Mouse (Mus musculus) urinary bladder, postnatal 4 days (tissue): ENCODE measurements at regions not wholly inside any gene's neighbourhood (a gene's known extent, or its start where the extent isn't known, plus 50 kb on each side); places are given as distances from the start of the nearest gene placed in this dataset.
"Not testable (repeated sequence)": the region's sequence is repeated elsewhere in the genome, so short reads cannot be mapped to it uniquely, and the experiment has no call there.

Experiments used
- DNase-seq, 2 experiments: peaks; one replicate each; pipeline ENCODE4 v3.0.0; 2021 to 2022; ENCODE audit warnings: low spot score in 2 of 2

DNA sequence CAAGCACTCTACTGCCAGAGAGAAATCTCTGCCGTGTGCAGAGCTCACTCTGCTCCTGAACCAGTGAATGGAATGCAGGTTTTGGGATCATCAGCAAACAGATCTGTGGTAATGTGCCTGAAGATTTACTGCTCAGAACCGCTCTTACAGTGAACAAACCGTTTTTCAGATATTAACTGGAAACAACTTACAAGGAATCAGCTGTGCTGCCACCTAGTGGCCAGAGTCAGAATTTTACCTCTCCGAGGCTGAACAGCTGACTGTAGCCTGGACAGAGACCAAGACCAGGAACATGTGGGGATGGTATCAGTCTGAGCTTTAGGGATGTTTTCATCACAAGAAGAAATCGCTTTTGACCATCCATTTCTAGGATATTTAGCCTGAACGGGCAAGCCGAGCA is 65.3 kb downstream of the Gm15023 start:
- DNase-seq: peak in 1 of 2 experiments; percentile 21

DNA sequence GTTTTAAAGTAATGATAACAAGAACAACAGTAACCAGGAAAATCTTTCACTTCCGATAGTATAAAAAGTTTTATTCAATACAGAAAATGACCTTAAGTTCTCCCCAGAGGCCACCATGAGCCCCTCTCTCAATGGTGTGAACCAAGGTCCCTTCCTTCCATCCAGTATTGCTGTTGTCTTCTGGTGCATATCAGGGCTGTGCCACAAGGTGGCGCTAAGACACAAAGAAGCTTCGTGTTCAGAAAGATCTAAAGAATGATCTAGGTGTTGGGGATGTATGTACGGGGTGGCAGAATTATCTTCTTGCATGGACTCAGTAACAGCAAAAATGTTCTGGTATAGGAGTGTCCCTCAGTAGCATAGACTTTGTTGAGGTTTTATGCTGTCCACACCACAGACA is 66.6 kb downstream of the Gm15023 start:
- not testable (repeated sequence) for DNase-seq

DNA sequence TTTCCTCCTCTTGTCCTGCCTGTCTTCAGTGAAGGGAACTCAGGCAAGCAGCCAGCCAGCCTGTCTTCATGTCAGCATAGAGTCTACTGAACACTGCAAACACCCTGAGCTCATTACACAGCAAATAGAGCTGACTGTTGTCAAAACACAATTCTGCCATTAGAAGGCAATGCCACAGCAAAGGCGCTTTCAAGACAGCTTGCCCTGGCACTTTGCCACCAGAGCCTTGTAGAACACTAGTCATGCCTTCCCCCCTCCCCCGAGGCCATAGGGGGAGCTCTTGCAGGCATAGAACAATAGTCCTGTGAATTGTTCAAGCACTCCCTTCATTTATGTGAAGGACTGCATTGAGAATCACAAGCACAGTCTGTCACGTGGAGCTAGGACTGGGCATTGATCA is 75.8 kb downstream of the Gm15023 start:
- no peak for DNase-seq

DNA sequence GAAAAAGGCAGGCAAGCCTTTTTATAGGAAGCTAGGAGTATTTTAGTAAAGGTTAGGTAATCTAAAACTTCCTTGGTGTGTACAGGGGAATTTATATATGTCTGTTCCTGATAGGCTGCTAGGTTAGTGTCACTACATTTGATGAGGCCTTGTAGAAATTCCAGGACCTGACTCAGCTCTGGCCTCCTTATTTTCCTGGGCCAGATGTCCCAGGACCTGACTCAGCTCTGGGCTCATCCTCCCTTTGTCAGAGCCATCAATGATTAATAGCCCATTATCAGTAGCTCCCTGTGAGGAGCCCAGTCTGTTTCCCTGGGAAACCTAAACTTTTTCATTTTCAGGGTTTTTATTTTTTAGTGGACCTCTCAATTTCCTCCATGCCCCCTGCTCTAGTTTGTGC is 79.3 kb downstream of the Gm15023 start:
- no peak for DNase-seq

DNA sequence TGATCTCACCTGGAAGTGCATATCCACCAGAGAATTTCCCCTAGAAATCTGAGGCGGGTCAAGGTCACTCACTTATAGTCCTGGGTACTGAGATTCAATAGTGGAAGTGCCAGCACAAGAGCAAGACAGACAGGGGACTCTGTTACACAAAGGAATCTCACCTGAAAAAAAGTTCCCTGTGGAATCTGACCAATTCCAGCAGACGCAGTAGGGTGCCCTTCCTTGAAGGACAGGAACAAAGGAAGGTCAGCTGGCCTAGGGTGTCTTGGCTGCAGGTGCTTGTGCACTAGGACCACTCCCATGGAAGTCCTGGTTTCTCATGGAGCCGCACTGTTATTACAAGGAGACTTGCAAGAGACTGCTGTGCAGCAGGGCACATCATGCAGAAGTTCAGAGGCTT is 81.2 kb downstream of the Gm15023 start:
- DNase-seq: no peak

DNA sequence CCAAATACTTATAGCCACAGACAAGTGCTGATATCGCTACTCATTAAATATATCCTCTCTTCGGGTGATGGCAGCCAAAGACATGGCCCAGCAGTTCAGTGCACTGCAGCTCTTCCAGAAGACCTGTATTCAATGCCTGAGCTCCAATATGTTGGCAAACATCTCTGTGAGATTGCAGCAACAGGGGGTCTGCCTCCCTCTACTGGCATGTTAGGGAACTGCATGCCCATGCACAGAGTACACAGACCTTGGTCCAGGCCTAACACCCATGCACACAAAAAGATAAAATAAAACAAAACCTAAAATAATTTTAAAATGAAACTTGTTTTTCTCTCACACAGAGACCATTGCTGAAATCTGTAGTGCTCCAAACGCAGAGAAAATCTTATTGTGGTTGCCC is 82.1 kb upstream of the Zmat1 start:
- peak; percentile 19 to 71 for DNase-seq

DNA sequence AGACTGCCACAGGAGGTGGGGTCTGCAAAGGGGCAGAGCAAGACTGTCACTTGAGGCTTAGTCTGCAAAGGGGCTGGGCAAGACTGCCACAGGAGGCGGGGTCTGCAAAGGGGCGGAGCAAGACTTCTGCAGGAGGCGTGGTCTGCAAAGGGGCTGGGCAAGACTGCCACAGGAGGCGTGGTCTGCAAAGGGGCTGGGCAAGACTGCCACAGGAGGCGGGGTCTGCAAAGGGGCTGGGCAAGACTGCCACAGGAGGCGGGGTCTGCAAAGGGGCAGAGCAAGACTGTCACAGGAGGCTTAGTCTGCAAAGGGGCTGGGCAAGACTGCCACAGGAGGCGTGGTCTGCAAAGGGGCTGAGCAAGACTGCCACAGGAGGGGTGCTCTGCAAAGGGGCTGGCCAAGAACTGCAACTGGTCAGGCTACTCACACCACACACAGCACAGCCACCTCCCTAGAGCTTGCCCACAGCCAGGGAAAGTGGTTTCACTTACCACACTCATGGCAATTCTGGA is 78.1 kb upstream of the Zmat1 start:
- DNase-seq: peak; percentile 64

DNA sequence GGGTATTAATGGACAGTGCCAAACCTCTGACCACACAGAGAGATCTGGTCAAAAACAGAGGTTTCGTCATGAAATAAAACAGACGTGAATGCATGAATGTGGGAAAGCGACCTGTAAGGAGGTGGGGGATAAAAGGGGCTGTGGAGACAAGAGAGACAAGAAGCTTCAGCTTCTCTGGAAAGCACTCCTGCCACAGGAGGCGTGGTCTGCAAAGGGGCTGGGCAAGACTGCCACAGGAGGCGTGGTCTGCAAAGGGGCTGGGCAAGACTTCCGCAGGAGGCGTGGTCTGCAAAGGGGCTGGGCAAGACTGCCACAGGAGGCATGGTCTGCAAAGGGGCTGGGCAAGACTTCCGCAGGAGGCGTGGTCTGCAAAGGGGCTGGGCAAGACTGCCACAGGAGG is 77.6 kb upstream of the Zmat1 start:
- DNase-seq: peak in 1 of 2 experiments; percentile 31

DNA sequence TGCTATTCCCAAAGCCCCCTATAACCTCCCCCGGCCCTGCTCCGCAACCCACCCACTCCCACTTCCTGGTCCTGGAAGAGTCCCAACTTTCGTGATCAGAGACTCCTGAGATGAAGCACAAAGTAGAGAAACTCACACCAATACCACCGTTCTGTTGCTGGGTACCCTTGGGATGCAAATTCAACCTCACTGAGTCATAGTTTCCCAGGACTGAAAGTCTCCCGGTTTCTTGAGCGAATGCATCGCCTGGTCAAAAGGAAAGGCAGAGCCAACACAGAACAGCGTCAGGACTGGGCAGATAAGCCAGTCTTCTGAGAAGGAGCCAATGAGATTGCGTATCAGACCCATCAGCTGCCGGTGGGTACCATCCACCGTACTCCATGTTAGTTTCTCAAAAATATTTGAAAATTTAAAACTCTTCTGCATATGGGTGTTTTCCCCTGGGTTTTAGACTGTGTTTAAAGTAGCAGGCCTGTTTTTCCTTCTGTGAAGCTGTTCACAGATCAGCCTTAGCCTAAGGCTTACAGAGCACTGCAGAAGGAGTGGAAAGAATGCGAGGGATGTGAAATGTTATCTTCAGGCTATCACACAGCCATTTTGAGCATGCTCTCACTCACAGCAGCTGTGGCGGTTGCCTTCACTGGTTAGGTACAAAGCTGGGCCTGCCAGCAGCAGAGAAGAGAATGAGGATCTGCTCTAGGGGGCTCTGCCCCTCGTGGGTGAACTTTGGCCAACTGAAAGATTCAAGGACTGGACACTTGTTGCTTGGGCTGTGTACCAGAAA is 77.0 kb upstream of the Zmat1 start:
- DNase-seq: not testable (repeated sequence)

DNA sequence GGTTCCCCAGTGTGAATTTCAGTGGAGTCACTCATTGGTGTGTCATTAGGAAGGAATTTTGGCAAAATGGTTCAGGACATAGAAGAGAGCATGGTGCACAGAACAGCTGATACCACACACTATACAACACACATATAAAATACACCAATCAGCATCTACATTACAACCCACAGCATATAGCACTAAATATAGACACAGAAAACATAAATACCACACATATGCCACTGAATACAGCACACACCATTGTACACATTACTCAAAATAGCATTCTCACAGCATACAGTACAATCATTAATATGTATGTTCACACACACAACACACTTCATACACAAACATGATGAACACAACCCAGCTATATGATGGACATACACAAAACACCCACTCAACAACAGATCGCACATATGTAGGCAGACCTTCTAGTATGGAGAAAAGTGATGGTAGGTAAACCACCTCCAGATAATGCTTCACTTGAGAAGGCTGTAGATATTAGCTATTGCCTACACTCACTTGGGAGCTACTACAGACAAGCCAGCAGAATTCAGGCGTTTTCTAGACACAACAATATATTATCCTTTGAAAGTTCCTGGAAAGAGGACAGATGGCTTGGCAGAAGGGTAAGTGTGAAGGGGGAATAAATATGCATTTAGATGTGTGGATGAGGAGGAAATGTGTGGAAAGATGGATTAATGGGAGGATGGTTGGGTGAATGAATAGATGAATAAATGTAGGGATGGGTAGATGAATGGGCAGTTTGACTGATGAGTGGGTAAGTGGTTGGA is 71.6 kb upstream of the Zmat1 start:
- DNase-seq: no peak

DNA sequence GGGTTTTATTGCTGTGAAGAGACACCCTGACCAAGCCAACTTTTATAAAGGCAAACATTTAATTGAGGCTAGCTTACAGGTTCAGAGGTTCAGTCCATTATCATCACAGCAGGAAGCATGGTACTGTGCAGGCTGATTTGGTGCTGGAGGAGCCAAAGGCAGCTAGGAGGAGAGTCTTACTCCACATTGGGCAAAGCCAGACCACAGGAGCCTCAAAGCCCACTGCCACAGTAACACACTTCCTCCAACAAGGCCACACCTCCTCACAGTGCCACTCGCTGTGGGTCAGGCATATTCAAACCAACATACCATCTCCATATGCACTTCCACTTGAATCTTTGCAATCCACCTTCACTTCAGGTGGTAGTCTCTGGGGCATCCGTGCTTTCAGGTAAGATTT is 70.4 kb upstream of the Zmat1 start:
- DNase-seq: no peak

DNA sequence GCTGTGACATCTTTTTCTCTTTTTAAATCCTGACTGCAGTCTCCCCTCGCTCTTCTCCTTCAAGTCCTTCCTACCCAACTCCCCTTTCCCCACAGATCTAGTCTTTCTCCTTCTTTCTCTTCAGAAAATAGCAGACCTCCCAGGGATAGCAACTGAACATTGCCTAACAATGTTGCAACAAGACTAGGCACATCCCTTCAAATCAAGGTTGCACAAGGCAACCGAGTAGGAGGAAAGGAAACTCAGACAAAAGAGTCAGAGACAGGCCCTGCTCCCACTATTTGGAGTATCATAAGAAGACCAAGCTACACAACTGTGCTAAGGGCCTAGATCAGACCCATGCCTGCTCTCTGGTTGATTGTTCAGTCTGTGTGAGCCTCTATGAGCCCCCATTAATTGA is 66.9 kb upstream of the Zmat1 start:
- no peak for DNase-seq

DNA sequence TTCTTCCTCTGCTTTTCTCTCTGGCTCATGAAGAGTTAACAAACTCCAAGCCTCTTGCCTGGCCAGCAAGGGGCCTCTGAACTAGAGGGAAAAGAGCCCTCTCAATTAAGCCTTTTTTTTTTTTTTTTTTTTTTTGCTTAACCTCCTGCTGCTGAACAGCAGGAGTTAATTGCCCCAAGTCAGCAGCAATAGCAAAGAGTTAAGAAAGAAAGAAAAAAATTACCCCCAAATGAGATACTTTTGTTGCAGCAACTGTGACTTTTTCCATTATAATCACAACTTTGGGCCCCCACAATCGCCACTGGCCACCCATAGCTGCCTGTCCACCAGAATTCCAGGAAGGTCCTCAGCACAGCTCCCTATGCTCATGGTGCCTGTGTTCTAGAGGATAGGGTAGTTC is 60.4 kb upstream of the Zmat1 start:
- no peak for DNase-seq

DNA sequence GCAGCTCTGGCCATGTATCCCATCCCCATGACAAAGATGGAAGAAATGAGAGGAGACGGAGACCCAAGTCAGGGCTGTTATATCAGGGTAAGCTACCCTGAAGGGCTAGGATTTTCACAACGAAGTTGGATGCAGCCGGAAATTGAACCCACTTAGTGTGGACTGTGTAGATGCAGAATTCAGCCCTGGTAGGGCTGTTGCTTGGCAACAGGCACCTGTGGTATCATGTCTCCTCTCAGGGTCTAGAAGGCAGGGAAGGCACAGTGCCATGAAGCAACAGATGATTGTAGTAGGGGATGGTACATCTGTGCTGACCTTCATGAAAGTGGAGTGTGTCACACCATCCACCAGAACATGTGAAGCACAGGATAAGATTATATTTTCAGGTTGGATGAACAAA is 51.2 kb upstream of the Zmat1 start:
- DNase-seq: no peak

DNA sequence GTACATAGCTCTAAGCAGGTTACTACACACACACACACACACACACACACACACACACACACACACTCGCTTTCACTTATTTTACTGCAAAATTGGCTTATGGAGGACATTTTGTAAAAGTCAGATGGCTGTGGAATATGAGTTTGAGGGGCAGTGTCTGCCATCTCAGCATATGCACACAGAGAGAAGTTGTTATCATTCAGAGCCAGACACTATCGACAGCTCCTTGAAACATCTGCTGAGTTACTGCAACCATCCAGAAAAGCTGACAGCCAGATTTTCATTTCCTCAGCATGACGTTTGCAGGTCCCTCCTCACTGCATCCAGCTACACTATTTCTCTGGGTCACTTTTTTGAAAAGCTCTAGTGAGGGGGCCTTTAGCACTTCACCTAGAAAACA is 49.9 kb upstream of the Zmat1 start:
- no peak for DNase-seq
